17 mouse cellular contexts compared by ENCODE assay signal in the genomic region with DNA sequence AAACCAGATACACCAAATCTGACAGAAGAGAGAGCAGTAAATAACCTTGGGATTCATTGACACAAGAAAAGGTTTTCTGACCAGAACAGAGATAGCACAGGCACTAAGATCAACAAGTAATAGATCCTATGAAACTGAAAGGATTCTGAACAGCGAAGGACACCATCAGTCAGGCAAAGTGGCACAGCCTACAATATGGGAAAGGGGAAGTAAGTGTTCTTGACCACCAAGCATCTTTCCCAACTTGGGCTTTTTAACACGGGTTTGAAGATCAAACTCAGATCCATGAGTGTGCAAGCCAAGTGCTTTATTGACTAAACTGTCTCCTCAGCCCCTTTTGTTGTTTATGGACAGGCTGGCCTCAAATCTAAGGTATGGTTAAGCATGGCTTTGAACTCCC.
"Had no signal": no experiment of that assay in that cellular context is flagged by ENCODE, and none has a peak within 500 bp of the region (broad histone marks: within the 10 kb centered on the region; RNA-seq: fewer than 3 reads in every experiment).

No protein-coding gene starts in this region.

- ATAC-seq: hindbrain, embryonic 16.5 days; inflammation-experienced regulatory T-cells, adult 6 months; intestine, embryonic 15.5 days; intestine, postnatal 0 days; liver, embryonic 12.5 days had no signal

- DNase-seq: gastrocnemius, postnatal 14 days; gastrocnemius, postnatal 36 days; heart, adult 2 months; heart, postnatal 14 days; heart, postnatal 4 days; kidney, adult 2 months; kidney, adult 9 months; kidney, postnatal 14 days; kidney, postnatal 36 days; layer of hippocampus, adult 9-11 months; layer of hippocampus, postnatal 36 days; left cerebral cortex, postnatal 4 days had no signal
